Mouse (Mus musculus) spleen, adult 12 weeks (tissue): ENCODE results near the gene Usp6nl.
A peak's percentile ranks its signal among the peaks of the same experiment; 100 is the strongest.

ENCODE experiments used
- DNase-seq: peaks from one replicate; pipeline ENCODE4 v3.0.0; 2022; ENCODE audit warnings: low spot score

Gene Usp6nl

GRCm38 (mm10) chr2:6333570-6333969 is 11.1 kb downstream of the Usp6nl start:
- DNase-seq = no peak

GRCm38 (mm10) chr2:6334011-6334410 is 11.5 kb downstream of the Usp6nl start:
- no peak for DNase-seq

- no peak for DNase-seq
Observed at GRCm38 (mm10) chr2:6335032-6335735, 12.7 kb downstream of the Usp6nl start.

GRCm38 (mm10) chr2:6336013-6336412 is 13.5 kb downstream of the Usp6nl start:
- no peak for DNase-seq

GRCm38 (mm10) chr2:6336649-6337048 is 14.2 kb downstream of the Usp6nl start:
- no peak for DNase-seq

- no peak for DNase-seq
Observed at GRCm38 (mm10) chr2:6337436-6337835, 15.0 kb downstream of the Usp6nl start.

GRCm38 (mm10) chr2:6338031-6338629 is 15.7 kb downstream of the Usp6nl start:
- DNase-seq = no peak

GRCm38 (mm10) chr2:6340439-6340838 is 18.0 kb downstream of the Usp6nl start:
- DNase-seq = no peak

- DNase-seq = no peak
Observed at GRCm38 (mm10) chr2:6341496-6341895, 19.0 kb downstream of the Usp6nl start.

- DNase-seq = no peak
Observed at GRCm38 (mm10) chr2:6349256-6350092, 27.0 kb downstream of the Usp6nl start.

- no peak for DNase-seq
Observed at GRCm38 (mm10) chr2:6350164-6350563, 27.7 kb downstream of the Usp6nl start.

- DNase-seq = no peak
Observed at GRCm38 (mm10) chr2:6350931-6351695, 28.6 kb downstream of the Usp6nl start.

- DNase-seq = no peak
Observed at GRCm38 (mm10) chr2:6352541-6352971, 30.1 kb downstream of the Usp6nl start.

GRCm38 (mm10) chr2:6353060-6353459 is 30.6 kb downstream of the Usp6nl start:
- DNase-seq = no peak

- no peak for DNase-seq
Observed at GRCm38 (mm10) chr2:6357306-6357705, 34.8 kb downstream of the Usp6nl start.

- DNase-seq = peak; percentile 19
Observed at GRCm38 (mm10) chr2:6359645-6360044, 37.2 kb downstream of the Usp6nl start.

- no peak for DNase-seq
Observed at GRCm38 (mm10) chr2:6363126-6363525, 40.7 kb downstream of the Usp6nl start.

GRCm38 (mm10) chr2:6363922-6364321 is 41.5 kb downstream of the Usp6nl start:
- DNase-seq = no peak

- no peak for DNase-seq
Observed at GRCm38 (mm10) chr2:6366521-6366928, 44.1 kb downstream of the Usp6nl start.

- no peak for DNase-seq
Observed at GRCm38 (mm10) chr2:6366973-6367372, 44.5 kb downstream of the Usp6nl start.

GRCm38 (mm10) chr2:6367497-6367896 is 45.0 kb downstream of the Usp6nl start:
- DNase-seq = no peak

GRCm38 (mm10) chr2:6374216-6374615 is 51.7 kb downstream of the Usp6nl start:
- no peak for DNase-seq
